Mouse (Mus musculus) monocyte, adult 5-6 weeks (primary cell): ENCODE measurements around the gene Focad. TPM values are rescaled to one million over a fixed set of nuclear protein-coding genes. Genes with fewer than 3 reads are reported as not detected.

Source experiments
- ATAC-seq: fragments of 153-309, 156-312 bp; replicated peaks from 2 replicates; pipeline ENCODE4 v1.8.0; 2017; ENCODE audit warnings: mild to moderate bottlenecking; ENCODE audit not compliant: low TSS enrichment, insufficient number of reproducible peaks, severe bottlenecking, poor library complexity, low FRiP score
- total RNA-seq: library from RNA; stranded (forward); fragments of 200-1000, 200-491, 200-594 nt; gene quantifications from 3 replicates; pipeline ENCODE4 v1.2.3, GENCODE M21; 2017

Focad gene
- total RNA-seq, 1 experiment from 2014 or later = 2.1 TPM

DNA sequence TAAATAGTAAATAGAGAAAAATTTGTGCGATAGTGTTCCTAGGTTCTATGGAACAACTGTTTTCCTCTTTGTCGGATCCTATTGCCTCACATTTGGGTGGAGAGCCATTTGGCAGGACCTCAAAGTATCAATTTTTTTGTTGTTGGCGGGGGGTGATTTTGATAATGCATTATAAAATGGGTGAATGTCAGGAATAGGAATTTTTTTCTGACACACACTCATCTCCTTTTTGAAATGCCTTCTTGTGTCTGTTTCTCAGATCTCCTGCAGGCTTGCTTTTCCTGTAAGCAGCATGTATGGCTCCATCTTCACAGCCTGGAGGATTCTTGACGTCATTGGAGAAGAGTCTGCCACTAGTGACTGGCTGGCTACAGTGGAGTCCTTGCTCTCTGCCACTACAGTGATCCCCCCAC is 102.1 kb downstream of the Focad start:
- no peak for ATAC-seq

DNA sequence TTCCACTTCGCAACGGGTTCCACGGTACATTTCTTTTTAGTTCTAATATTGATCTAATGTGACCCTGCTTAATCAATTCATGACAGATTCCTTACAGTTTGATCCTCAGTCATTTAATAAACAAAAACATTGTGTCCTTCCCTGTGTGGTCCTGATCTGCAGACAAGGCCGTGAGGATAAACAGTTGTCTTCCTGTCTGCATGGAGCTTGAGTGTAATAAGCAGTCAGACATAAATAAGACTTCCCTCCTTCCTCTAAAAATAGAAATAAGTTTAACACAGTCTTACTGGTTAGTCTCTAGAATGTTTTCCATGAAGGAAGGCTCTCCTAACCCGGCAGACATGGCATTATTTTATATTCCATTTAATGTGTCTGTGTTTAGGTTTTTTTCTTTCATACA is 102.8 kb downstream of the Focad start:
- ATAC-seq = no peak

DNA sequence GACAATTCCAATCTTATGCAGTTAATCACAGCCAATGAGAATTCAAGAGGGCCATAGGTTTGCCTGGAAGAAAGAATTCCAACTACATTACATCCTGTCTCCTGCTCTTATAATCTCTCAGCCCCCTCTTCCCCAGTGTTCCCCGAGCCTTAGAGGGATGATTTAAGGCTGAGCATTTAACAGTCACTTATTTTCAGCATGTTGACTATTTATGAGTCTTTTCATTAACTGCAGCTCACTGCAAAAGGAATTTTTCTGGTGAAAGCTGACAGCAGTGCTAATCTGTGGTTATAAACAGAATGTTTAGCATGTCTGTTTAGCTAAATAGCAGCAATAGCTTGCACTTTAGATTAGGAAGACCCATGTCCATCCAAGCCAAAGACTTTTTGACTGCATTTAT is 104.8 kb downstream of the Focad start:
- no peak for ATAC-seq

DNA sequence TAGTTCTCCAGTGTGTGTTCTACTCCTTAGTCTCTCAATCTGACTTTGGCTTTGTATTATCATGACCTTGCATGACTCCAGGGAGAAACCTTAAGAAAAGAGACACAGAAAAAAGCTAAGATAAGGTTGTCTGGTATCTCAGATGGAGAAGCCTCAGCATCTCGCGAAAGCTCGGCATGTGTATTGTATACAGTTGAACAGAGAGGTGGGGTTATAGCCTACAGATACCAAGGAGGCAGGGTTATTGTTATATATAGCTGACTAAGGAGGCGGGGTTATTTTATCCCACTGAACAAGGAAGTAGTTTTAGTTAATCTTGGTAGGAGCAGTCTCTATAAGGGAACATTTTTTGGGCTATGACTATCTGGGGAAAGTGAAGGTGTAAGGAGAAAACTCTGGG is 106.6 kb downstream of the Focad start:
- ATAC-seq = no peak

DNA sequence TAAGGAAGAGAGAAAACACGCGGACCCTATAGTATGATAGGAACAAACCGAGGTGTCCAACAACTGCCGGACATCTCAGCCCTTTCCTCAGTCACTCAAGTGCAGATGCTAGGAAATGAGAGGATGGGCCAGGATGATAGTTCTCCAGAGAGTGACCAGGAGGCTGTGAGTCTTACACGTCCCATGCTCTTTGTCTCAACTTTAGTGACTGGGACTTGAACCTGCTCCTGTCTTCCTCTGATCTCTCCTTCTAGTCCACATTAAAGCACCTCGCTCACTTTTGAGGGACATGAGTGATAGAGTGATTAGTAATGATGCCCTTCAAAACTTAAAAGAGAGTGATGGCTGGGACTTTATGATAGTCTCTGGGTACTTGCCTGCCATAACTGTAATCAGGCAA is 114.2 kb downstream of the Focad start:
- no peak for ATAC-seq

DNA sequence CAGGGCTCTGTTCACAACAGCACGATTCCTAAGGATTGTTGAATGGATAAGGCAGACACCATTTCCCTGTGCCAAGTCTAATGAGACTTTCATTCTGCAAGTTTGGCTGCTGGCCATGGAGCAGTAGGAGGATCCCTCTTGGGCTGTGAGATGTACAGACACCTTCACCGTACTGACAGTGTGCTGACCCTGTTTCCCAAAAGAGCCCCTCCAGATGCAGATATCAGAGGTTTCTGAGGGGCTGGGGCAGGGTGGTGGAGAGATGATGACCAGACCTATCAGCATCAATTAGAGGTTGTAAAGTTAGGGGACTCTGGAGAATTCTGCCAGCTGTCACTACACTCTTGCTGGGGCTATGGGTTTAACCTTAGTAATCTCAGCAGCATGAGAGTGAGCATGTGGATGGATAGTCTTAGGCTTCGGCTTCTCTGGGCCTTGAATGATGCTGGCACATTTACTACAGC is 115.0 kb downstream of the Focad start:
- ATAC-seq = no peak

DNA sequence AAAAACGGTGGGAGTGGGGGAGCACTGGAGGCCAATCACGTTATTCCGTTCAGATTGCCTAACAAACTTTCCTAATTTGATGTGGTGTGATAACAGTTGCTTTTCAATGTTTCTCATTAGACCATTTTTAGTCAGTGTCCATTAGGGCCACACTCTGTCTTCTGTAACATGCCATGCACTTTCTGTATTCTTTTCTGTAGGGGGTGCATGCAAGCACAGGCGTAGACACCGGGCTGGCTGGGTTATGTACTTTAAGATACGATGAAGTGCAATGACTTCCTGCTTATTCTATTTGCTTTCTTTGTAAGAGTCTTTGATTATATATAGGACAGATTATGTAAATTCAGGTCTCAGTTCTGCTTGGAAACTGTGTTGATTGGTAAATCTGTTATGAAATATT is 116.2 kb downstream of the Focad start:
- no peak for ATAC-seq

DNA sequence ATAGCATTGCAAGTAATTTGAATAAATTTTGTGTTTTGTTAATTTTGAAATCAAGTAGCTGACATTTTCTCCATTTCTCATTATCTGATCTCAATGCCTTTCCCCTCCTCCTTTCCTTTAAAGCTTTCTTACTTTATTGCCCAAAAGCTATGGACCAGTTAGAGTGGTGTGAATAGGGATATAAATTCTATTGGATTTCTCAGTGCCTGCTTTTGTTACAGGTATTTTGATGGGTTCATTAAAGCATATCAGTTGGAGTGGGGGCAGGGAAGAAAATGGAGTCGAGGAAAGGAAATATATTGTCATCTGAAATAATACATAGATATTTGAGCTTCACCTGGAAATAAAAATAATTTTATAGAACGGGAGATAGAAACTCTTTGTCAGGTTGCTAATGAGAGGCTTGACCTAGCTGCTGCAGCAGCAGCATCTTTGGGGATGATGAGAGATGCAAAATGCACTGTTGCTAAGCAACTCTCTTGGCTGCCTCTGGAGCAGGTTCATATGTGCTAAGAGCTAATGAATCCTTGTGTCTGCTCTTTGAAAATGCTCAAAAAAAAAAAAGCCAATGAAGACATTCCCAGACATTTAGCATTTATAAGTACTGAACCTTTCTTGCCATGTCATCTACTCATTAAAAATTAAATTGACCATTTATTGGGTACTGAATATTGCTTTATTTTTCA is 116.9 kb downstream of the Focad start:
- ATAC-seq = no peak

DNA sequence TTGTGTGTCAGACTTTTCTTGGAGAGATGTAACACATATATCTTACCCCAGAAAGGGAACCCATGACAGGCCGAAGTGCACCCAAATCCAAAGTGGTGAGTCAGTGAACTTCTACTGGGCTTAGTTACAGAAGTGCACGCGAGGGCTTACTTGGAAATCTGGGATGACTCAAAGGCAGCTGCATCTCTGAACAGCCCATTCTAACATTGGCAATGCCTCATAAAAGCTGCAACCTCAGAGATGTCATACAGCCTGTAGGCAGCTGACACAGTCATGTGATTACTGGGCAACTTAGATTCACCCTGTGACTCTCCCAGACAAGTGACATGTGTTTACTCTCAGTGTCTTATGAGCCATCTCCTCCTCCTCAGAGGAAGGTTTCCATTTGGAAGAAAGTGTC is 119.5 kb downstream of the Focad start:
- ATAC-seq = no peak

DNA sequence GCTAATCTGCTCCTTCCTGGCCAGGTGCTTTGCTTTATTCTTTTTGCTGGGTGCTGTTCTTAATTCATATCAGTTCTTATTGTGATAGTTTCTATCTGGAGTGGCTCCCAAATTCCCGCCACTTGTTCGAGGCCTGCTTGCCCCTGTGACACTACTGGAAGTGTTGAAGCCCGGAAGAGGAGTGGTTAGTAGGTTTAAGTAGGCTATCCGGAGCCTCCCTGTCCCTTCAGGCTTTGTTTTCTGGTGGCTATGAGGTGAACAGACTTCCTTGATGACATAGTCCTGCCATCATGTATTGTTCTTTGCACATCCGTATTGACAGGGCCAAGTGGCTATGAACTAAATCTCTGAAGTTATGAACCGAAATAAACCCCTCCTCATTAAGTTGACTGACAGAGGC is 123.9 kb downstream of the Focad start:
- ATAC-seq = no peak

DNA sequence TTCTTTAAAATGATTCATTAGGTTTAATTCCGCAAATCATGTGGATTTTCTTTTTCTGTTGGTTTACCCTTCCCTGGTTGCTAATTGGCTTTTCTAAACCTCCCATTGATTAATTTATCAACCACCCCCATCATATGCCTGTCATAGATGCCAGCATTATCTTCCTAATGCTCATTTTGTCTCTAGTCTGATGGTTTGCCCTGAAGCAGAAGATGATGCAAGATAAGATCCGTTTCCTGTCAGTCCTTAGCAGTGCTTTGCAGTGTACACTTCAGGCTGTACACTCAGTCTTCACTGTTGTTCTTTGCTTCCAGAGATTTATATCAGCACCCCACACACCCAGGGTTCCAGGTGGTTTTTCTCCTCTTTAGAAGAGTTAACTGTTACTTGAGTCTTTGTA is 124.4 kb downstream of the Focad start:
- ATAC-seq = no peak

DNA sequence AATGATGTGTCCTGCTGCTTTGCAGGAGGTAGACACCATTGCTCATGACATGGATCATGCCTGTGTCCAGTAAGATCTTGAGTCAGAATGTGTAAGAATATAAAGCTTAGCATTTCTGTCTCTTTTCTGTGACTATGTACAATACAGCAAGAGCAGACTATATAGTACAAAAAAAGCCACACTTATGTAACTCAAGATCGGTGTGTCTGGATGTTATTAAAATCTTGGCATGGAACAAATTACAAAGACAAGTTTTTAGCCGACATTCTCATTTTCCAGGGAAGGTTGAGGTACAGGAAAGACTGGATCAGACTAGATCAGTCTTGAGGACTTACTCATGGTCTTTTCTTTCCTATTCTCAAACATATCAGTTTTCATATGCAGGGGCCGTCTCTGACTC is 136.9 kb downstream of the Focad start:
- no peak for ATAC-seq

DNA sequence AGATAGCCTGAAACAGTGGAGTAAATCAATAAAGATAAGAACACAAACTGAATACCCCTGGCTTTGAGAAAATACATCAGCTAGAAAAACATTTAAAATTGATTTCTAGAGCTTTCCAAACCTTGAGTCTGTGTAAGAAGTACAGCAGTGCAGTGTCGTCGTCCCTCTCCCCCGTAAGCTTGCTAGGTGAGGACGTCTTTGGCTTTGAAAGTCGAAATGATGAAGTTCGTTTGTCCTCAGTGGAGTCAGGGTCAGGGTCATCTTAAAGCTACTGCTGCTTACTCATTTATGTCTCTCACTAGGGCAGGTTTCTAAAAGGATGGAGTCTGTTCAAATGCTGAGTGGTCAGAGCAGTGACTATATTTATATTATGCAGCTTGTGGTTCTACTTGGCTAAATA is 141.5 kb downstream of the Focad start:
- no peak for ATAC-seq

DNA sequence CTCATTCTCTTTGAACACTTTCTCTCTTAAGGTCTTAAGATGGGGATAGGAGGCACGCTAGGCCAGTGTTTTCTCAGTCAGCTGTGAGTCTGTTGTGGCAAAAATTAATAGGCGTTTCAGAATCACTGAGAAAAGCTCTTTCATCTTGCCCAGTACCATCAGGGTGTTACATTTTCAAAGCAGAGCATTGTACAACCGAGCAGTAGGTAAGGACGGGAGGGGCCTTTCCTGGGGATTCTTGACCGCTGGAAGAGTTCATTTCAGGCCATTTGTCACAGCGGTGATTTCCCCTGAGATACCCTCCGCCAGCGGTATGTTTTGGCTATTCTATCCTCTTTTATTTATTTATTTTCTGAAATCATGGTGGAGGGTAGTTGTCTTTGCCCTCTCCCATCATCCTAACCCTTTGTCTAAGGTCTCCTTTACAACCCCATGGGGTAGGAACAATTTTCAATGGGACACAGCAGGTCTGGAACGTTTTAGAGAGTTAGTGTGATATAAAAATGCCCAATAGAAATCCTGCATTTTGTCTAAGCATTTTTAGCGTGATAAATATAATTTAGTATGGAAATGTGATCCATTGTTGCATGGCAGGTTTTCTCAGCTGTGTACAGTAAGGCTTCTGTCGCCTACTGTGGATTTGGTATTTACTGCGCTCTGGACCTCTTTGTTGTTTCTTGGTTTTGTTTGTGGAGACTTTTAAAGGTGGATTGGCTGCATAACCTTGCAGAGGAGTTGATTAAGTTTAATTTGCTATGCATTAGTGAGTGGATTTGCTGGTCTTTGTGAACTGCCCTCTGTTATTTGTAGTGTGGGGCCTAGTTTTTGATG is 142.7 kb downstream of the Focad start:
- no peak for ATAC-seq

DNA sequence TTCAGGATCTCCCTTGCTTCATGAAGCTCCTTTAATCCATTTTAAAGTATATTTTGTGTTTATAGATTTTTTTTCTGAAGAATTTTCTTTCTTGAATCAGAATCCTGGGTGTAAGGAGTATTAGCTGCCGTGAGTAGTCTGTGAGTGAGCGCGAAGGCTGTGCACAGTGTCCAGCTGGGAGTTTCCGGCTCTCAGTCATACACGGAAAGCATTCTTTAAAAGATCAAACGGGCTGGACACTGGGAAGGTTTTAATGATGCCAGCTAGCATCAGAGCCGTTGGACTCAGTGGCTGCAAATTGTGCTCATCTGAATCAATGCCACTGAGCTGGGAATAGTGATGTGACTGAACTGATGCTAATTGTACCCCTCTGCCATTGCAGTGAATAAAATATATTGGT is 143.9 kb downstream of the Focad start:
- no peak for ATAC-seq

DNA sequence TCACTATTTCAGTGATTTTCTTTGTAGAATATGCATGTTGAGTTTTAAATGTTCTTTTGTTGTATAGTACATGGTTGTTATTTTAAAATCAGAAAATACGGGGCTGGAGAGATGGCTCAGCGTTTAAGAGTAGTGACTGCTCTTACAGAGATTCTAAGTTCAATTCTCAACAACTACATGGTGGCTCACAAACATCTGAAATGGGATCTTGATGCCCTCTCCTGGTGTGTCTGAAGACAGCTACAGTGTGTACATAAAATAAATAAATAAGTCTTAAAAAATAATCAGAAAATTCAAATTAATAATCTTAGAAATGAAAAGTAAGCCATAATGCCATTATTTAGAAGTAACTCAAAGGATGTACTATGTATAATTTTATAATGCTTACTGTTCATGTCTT is 149.4 kb downstream of the Focad start:
- ATAC-seq = no peak

DNA sequence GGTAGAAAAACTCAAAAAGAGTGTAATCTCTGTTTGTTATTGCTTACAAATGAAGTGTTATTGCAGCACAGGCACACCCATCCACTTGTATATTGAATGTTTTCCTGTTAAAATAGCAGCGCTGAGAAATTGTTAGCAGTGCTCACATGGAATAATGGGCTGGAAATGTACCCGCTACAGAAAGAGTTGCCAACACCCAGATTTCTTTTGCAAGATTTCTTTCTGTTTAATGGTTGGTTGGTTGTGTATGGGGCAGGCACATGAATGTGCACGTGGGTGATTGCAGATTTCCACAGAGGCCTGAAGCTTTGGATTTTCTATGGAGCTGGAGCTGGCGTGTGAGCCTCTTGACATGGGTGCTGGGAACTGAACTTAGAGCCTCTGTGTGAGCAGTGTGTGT is 151.1 kb downstream of the Focad start:
- no peak for ATAC-seq

DNA sequence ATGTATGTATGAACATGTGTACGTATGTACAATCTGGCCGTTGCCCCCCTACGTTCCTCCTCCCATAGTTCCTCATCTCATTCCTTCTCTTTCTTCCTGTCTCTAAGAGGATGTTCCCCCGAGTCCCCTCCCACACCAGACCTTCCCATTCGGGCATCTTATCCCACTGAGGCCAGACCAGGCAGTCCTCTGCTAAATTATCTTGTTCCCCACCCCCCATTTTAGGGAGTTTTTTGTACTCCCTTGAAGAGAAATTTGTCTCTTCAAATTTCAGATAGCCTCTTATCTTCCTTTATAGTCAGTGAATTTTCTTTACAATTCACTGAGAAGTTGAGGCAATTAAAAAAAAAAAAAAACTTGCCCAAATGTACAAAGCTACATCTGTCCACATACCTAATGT is 166.9 kb downstream of the Focad start:
- no peak for ATAC-seq

DNA sequence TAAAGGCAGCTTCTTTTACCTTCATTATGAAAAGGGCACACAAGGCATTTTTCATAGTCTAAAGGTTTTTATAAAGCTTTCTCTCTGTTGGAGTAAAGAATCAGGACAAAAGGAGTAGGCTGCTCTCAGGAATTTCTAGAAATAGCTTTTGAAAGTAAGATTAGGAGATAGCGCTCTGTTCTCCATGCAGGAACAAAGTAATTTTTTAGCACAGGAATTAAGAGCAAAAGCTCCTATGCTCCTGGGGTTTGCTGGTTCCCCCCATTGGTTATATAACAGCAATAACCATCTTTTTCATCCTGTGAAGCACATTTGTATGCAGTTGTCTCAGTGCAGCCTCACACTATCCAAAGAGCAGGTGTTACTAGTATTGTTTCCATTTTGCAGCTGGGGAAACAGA is 170.1 kb downstream of the Focad start:
- ATAC-seq = no peak

DNA sequence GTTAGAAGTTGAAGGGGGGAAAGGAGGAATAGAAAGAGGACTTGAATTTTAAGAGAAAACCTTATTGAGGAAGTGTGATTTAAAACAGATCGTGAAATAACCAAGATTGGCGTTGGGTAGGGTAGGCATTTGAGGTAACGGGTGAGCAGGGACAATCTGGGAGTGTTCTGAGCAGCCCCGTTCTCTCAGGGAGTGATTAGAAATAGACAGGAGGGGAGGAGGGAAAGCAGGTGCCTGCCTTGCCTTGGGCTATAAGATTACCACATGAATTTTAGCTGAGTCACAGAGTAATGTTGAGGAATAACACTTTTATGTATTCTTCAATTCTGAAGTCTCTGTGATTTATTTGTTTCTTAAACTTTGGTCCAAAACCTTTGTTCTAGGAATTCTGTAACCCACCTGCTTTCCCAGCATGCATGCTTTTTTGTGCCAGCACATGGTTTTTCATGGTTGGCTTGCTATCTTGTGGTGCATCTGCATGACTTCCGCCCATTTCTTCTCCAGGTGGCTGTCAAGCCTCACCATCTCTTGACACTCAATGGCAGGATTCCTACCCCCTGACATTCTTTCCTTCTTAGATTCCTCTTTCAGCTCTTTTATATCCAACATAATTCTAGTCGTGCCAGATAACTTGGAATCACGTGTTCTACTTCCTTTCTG is 176.1 kb downstream of the Focad start:
- ATAC-seq = no peak
